Mouse (Mus musculus) limb, embryonic 13.5 days (tissue): ENCODE measurements at regions not wholly inside any gene's neighbourhood (a gene's known extent, or its start where the extent isn't known, plus 50 kb on each side); places are given as distances from the start of the nearest gene placed in this dataset.

Experiments used
- ATAC-seq: fragments of 200-750 bp; cut with Nextera tagmentation; 2 replicates; pipeline ENCODE4 v1.8.0; 2017; ENCODE audit warnings: low read depth, moderate number of reproducible peaks, moderate TSS enrichment; ENCODE audit not compliant: low FRiP score
- H3K27ac ChIP-seq: fragments of 300-500 bp; sonication (generic); 2 replicates; pipeline ENCODE4 v1.5.1; 2015; ENCODE audit warnings: inconsistent platforms, mild to moderate bottlenecking, moderate library complexity
- H3K27me3 ChIP-seq: fragments of 300-500 bp; sonication (generic); 2 replicates; pipeline ENCODE4 v1.6.1; 2015; ENCODE audit warnings: mild to moderate bottlenecking, inconsistent platforms
- H3K36me3 ChIP-seq: fragments of 300-500 bp; sonication (generic); 2 replicates; pipeline ENCODE4 v1.6.1; 2015; ENCODE audit warnings: inconsistent platforms, mild to moderate bottlenecking, moderate library complexity
- H3K4me1 ChIP-seq: fragments of 300-500 bp; sonication (generic); 2 replicates; pipeline ENCODE4 v1.6.1; 2015; ENCODE audit warnings: inconsistent platforms
- H3K4me2 ChIP-seq: fragments of 300-500 bp; sonication (generic); replicated peaks from 2 replicates; pipeline ENCODE4 v1.6.1; 2015; ENCODE audit warnings: inconsistent platforms, mild to moderate bottlenecking, moderate library complexity
- H3K4me3 ChIP-seq: fragments of 300-500 bp; sonication (generic); 2 replicates; pipeline ENCODE4 v1.5.1; 2015; ENCODE audit warnings: moderate library complexity, mild to moderate bottlenecking, inconsistent platforms
- H3K9ac ChIP-seq: fragments of 300-500 bp; sonication (generic); 2 replicates; pipeline ENCODE4 v1.6.1; 2015; ENCODE audit warnings: mild to moderate bottlenecking, inconsistent platforms
- H3K9me3 ChIP-seq: fragments of 300-500 bp; sonication (generic); 2 replicates; pipeline ENCODE4 v1.6.1; 2016; ENCODE audit warnings: inconsistent platforms
- WGBS: fragments of 180-500 bp; shearing (Covaris S2); methylation state at CpG from one replicate; pipeline ENCODE4 v1.1.7; 2015; 5-methylcytosine and 5-hydroxymethylcytosine counted together

DNA sequence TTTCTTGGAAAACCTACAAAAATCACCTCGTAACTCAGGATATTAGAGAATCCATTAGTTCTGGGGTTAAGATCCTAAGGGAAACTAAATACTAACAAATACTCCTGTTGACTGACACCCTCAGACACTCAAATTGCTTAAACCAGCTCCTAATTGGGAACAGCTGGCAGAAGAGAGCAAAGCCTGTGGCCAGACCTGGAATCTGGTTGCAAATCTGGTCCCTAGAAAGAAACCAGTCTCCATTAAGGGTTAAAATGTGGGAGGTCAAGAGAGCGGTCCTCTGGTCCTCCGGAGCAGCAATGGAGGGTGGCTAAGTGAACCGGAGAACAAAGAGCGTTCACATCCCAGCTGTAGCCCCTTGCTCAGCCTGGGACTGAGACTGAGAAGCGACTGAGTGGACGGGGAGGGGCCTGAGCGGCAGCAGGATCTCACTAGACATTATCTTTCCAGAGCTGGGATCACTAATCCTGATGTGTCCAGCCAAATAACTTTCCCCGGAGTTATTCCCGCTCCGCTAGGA, 51.4 kb upstream of the Ptgfrn start:
- Histone ChIP-seq H3K4me2 (peak overlapping the region; percentile 50), H3K9me3 (no peaks in the 10 kb centered on the region), H3K4me3 (peak overlapping the region; percentile 5; the same call in 1 of the 2 replicates), H3K27ac (peak overlapping the region; percentile 92), H3K9ac (0 out of 2 replicates have a peak overlapping the region, but pooled peaks have one; percentile 19), H3K4me1 (peaks cover 40% of the 10 kb centered on the region), H3K36me3 (no peaks in the 10 kb centered on the region), H3K27me3 (no peaks in the 10 kb centered on the region)
- ATAC-seq = peak; percentile 49
- 10% methylated on average over 11 of the region's 11 CpGs for WGBS
